In the genomic region with DNA sequence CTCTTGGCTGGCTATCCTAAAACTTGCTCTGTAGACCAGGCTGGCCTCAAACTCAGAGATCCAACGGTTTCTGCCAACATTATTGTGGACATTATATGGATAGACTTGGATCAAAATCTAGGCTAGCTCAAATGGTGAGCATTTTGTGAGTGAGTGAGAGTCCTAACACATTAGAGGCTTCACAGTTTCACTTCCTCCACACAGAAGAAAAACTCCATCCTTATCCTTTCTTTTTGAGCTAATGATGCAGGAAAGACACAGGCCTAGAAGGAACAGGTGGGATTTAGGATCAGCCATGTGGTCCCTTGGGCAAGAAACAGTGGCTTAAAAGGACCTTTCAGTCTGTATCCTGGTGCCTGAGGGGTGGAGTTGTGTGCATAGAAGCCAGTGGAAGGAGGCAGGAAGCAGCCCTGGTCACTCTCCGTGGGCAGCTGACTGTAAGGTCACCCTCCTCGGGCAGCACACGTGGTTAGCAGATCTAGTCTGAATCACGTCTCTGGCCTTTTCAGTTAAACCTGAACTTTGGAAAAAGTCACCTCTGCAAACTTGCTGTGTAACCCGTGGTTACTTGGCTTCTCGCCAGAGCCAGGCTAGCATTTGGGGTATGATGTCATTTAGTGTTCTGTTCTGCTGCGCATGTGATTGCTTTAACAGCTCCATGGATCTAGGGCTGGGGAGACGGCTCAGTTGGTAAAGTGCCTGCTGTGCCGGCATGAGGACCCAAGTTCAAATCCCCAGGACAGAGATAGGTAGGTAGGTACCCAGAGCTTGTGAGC, we compare ENCODE assay signal across 8 mouse cellular contexts.
DNase-seq lines count a peak whose midpoint lies in the region; ATAC-seq lines count a peak whose summit lies in the region.

No protein-coding gene starts in this region.

- H3K4me1 ChIP-seq in embryonic facial prominence, embryonic 11.5 days (ENCODE audit: control insufficient read depth, insufficient read depth, low read length): no peaks in the 10 kb centered on the region; the same call in 1 of the 2 replicates
- peaks cover 25% of the 10 kb centered on the region for H3K4me1 ChIP-seq in embryonic facial prominence, embryonic 10.5 days
- peaks cover 17% of the 10 kb centered on the region for H3K4me1 ChIP-seq in hindbrain, embryonic 12.5 days

- no peak overlapping the region for H3K9ac ChIP-seq in embryonic facial prominence, embryonic 11.5 days (replicated peaks; ENCODE audit: low read length)
- no peak overlapping the region for H3K9ac ChIP-seq in hindbrain, embryonic 12.5 days

- H3K27me3 ChIP-seq in embryonic facial prominence, embryonic 11.5 days (ENCODE audit: control insufficient read depth, insufficient read depth, low read length): no peaks in the 10 kb centered on the region
- no peaks in the 10 kb centered on the region for H3K27me3 ChIP-seq in embryonic facial prominence, embryonic 10.5 days (replicated peaks; ENCODE audit: low read depth, poor library complexity, severe bottlenecking)
- no peaks in the 10 kb centered on the region for H3K27me3 ChIP-seq in hindbrain, embryonic 12.5 days

- DNase-seq in embryonic facial prominence, embryonic 11.5 days (ENCODE audit: low spot score): peak; percentile 53
- no peak for DNase-seq in embryonic facial prominence, embryonic 10.5 days (ENCODE audit: low spot score)
- DNase-seq in adrenal gland, postnatal 4 days (ENCODE audit: low spot score in 2 of 2): peak; percentile 24 to 49
- peak; percentile 52 to 54 for DNase-seq in frontal cortex, postnatal 10 days (ENCODE audit: low spot score in 2 of 2)
- DNase-seq in layer of hippocampus, postnatal 14 days (ENCODE audit: low spot score in 2 of 2): peak; percentile 55 to 63
- peak; percentile 79 for DNase-seq in urinary bladder, postnatal 14 days (ENCODE audit: low spot score)

- no peak overlapping the region for H3K27ac ChIP-seq in embryonic facial prominence, embryonic 11.5 days (replicated peaks; ENCODE audit: low read depth, low read length)
- no peak overlapping the region for H3K27ac ChIP-seq in embryonic facial prominence, embryonic 10.5 days (replicated peaks)
- peak overlapping the region; percentile 30; the same call in 1 of the 2 replicates for H3K27ac ChIP-seq in hindbrain, embryonic 12.5 days

- H3K36me3 ChIP-seq in embryonic facial prominence, embryonic 11.5 days (replicated peaks; ENCODE audit: control insufficient read depth, insufficient read depth, low read depth, low read length): no peaks in the 10 kb centered on the region
- H3K36me3 ChIP-seq in embryonic facial prominence, embryonic 10.5 days (replicated peaks): peaks cover 57% of the 10 kb centered on the region
- H3K36me3 ChIP-seq in hindbrain, embryonic 12.5 days: 0 out of 2 replicates have a peak, but pooled peaks cover 6% of the 10 kb centered on the region

- H3K4me3 ChIP-seq in embryonic facial prominence, embryonic 11.5 days (ENCODE audit: low read depth, low read length): no peak overlapping the region
- no peak overlapping the region for H3K4me3 ChIP-seq in embryonic facial prominence, embryonic 10.5 days
- H3K4me3 ChIP-seq in hindbrain, embryonic 12.5 days: no peak overlapping the region

- H3K9me3 ChIP-seq in embryonic facial prominence, embryonic 11.5 days (replicated peaks; ENCODE audit: control insufficient read depth, low read length): no peaks in the 10 kb centered on the region
- H3K9me3 ChIP-seq in embryonic facial prominence, embryonic 10.5 days: no peaks in the 10 kb centered on the region
- H3K9me3 ChIP-seq in hindbrain, embryonic 12.5 days (replicated peaks): no peaks in the 10 kb centered on the region

- H3K4me2 ChIP-seq in embryonic facial prominence, embryonic 11.5 days (ENCODE audit: low read depth, low read length): no peak overlapping the region
- H3K4me2 ChIP-seq in hindbrain, embryonic 12.5 days (replicated peaks): no peak overlapping the region

- no peak for ATAC-seq in embryonic facial prominence, embryonic 11.5 days (replicated peaks; ENCODE audit: insufficient number of reproducible peaks, low FRiP score, low TSS enrichment, low read depth)
- peak; percentile 46; the same call in 1 of the 2 replicates for ATAC-seq in hindbrain, embryonic 12.5 days (ENCODE audit: low FRiP score)
- ATAC-seq in megakaryocyte-erythroid progenitor cell, adult 5-6 weeks (replicated peaks; ENCODE audit: low FRiP score, low TSS enrichment, poor library complexity, severe bottlenecking): 0 out of 2 replicates have a peak, but pooled peaks have one; percentile 44

- 63% methylated on average over 10 of the region's 10 CpGs for WGBS in embryonic facial prominence, embryonic 11.5 days
- 76% methylated on average over 10 of the region's 10 CpGs for WGBS in embryonic facial prominence, embryonic 10.5 days
- 67% methylated on average over 10 of the region's 10 CpGs for WGBS in hindbrain, embryonic 12.5 days
